Mouse (Mus musculus) myocyte (in vitro differentiated cells): Measurements from ENCODE around the gene Arhgdia.

ENCODE experiments used
- E2F4 ChIP-seq: IDR thresholded peaks from one replicate; pipeline ENCODE4 v1.6.1; 2011; ENCODE audit warnings: mild to moderate bottlenecking, control low read depth, moderate library complexity; ENCODE audit not compliant: insufficient read depth
- MAX ChIP-seq: IDR thresholded peaks from one replicate; pipeline ENCODE4 v1.6.1; 2011; ENCODE audit warnings: low read depth, mild to moderate bottlenecking, control low read depth
- POLR2A ChIP-seq: IDR thresholded peaks from one replicate; pipeline ENCODE4 v1.6.1; 2011; ENCODE audit warnings: low read depth, mild to moderate bottlenecking, control low read depth, moderate library complexity; ENCODE audit not compliant: insufficient read length
- TCF12 ChIP-seq: IDR thresholded peaks from one replicate; pipeline ENCODE4 v1.6.1; 2011; ENCODE audit warnings: mild to moderate bottlenecking, control low read depth; ENCODE audit not compliant: poor library complexity, insufficient read depth, severe bottlenecking
- USF1 ChIP-seq: IDR thresholded peaks from one replicate; pipeline ENCODE4 v1.6.1; 2011; ENCODE audit warnings: low read depth, mild to moderate bottlenecking, control low read depth, moderate library complexity

DNA sequence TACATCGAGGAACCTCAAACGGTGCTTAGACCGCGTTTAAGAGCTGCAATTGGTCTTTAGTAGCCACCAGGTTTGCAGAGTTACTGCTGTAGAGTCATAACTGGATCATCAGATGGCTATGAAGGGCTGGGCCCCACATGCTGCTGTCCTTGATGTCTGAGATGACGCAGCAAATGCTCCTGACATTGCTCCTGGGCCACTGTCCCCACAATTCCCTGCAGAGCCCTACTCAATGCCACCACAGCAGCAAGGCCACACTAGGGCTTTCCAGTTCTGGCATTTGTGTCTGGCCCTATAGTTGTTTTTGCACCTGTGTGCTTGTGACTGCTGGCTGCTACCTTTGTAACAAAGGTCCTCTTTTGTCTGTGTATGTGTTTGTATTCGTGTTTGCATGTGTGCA is 41.4 kb upstream of the Arhgdia start:
- TF ChIP-seq TCF12 (no peak), USF1 (no peak), POLR2A (no peak), E2F4 (no peak), MAX (no peak)
